ENCODE assay signal across 8 mouse cellular contexts in genomic region chr8:3630647-3631477, GRCm38 (mm10). TPM values are rescaled to one million over a fixed set of nuclear protein-coding genes. Genes with fewer than 3 reads are reported as not detected.
DNase-seq lines count a peak whose midpoint lies in the region; ATAC-seq lines count a peak whose summit lies in the region.

TSS of gene Stxbp2 (plus strand) at chr8:3630955.

- intact Hi-C loops in left cerebral cortex, postnatal 4 days (cut with DNase I) = no loop called here

- H3K27ac ChIP-seq in forebrain, embryonic 16.5 days (ENCODE audit: low read length) = no peak within 1 kb of the TSS
- H3K27ac ChIP-seq in intestine, embryonic 16.5 days (ENCODE audit: low read length) = peak within 1 kb of the TSS; percentile 20; the same call in 1 of the 2 replicates
- H3K27ac ChIP-seq in midbrain, embryonic 10.5 days (replicated peaks) = peak within 1 kb of the TSS; percentile 77

- WGBS in forebrain, embryonic 16.5 days = 5% methylated on average over 47 of the region's 47 CpGs
- WGBS in intestine, embryonic 16.5 days = 6% methylated on average over 47 of the region's 47 CpGs
- WGBS in midbrain, embryonic 10.5 days = 6% methylated on average over 47 of the region's 47 CpGs

- peak within 1 kb of the TSS; percentile 54 for H3K4me3 ChIP-seq in forebrain, embryonic 16.5 days (replicated peaks; ENCODE audit: low read length)
- H3K4me3 ChIP-seq in intestine, embryonic 16.5 days (ENCODE audit: low read length) = peak within 1 kb of the TSS; percentile 61
- peak within 1 kb of the TSS; percentile 67 for H3K4me3 ChIP-seq in midbrain, embryonic 10.5 days

- ATAC-seq in forebrain, embryonic 16.5 days = peak; percentile 87
- peak; percentile 94 for ATAC-seq in intestine, embryonic 16.5 days

- peaks cover 7% of the 10 kb centered on the region; the same call in 1 of the 2 replicates for H3K4me1 ChIP-seq in forebrain, embryonic 16.5 days (replicated peaks; ENCODE audit: control insufficient read depth, insufficient read depth, low read length)
- no peaks in the 10 kb centered on the region; the same call in 1 of the 2 replicates for H3K4me1 ChIP-seq in intestine, embryonic 16.5 days (ENCODE audit: control insufficient read depth, insufficient read depth, low read length)
- peaks cover 13% of the 10 kb centered on the region for H3K4me1 ChIP-seq in midbrain, embryonic 10.5 days

- peak; percentile 90 for DNase-seq in ZHBTc4 (ENCODE audit: low read depth, low spot score)
- DNase-seq in cerebellum, adult 18-20 months = peak; percentile 85 to 86
- DNase-seq in left cerebral cortex, postnatal 4 days = peak; percentile 30
- DNase-seq in midbrain, embryonic 10.5 days (ENCODE audit: low spot score) = peak; percentile 48
- DNase-seq in right cerebral cortex, postnatal 4 days = peak; percentile 70
- no peak for DNase-seq in gastrocnemius, postnatal 4 days (ENCODE audit: low spot score in 2 of 2)

- 0 out of 2 replicates have a peak, but pooled peaks cover 2% of the 10 kb centered on the region for H3K27me3 ChIP-seq in forebrain, embryonic 16.5 days (replicated peaks; ENCODE audit: control insufficient read depth, insufficient read depth, low read length)
- no peaks in the 10 kb centered on the region for H3K27me3 ChIP-seq in intestine, embryonic 16.5 days (replicated peaks; ENCODE audit: control insufficient read depth, insufficient read depth, low read length)
- H3K27me3 ChIP-seq in midbrain, embryonic 10.5 days (ENCODE audit: low read depth, poor library complexity, severe bottlenecking) = peaks cover 17% of the 10 kb centered on the region

- H3K4me2 ChIP-seq in forebrain, embryonic 16.5 days (ENCODE audit: low read length) = peak within 1 kb of the TSS; percentile 63
- H3K4me2 ChIP-seq in intestine, embryonic 16.5 days (ENCODE audit: low read depth, low read length) = peak within 1 kb of the TSS; percentile 59

- peak within 1 kb of the TSS; percentile 56 for H3K9ac ChIP-seq in forebrain, embryonic 16.5 days (replicated peaks; ENCODE audit: low read depth, low read length)
- peak within 1 kb of the TSS; percentile 76 for H3K9ac ChIP-seq in intestine, embryonic 16.5 days (ENCODE audit: low read depth, low read length)

- no peaks in the 10 kb centered on the region for H3K9me3 ChIP-seq in forebrain, embryonic 16.5 days (ENCODE audit: control insufficient read depth, low read length)
- no peaks in the 10 kb centered on the region for H3K9me3 ChIP-seq in intestine, embryonic 16.5 days (ENCODE audit: control insufficient read depth, low read length)
- no peaks in the 10 kb centered on the region for H3K9me3 ChIP-seq in midbrain, embryonic 10.5 days (replicated peaks)

- no peaks in the 10 kb centered on the region for H3K36me3 ChIP-seq in forebrain, embryonic 16.5 days (ENCODE audit: control insufficient read depth, insufficient read depth)
- no peaks in the 10 kb centered on the region for H3K36me3 ChIP-seq in intestine, embryonic 16.5 days (ENCODE audit: control insufficient read depth, insufficient read depth, low read length)
- peaks cover 1% of the 10 kb centered on the region; the same call in 1 of the 2 replicates for H3K36me3 ChIP-seq in midbrain, embryonic 10.5 days

RNA-seq across cellular contexts. Expression of gene Stxbp2, which starts in this region (rescaled TPM):
- 49.6 and 85.0 TPM in 2 replicates for polyA plus RNA-seq in forebrain, embryonic 16.5 days (2015; fragmentation: Nextera tagmentation; extraction: Ambion mirVana)
- 161 and 169 TPM in 2 replicates for polyA plus RNA-seq in intestine, embryonic 16.5 days (2015; fragmentation: Nextera tagmentation; extraction: Ambion mirVana)
- total RNA-seq in left cerebral cortex, postnatal 4 days (2021) = 10 to 100 TPM; 73.8 to 78.1 TPM
- polyA plus RNA-seq in midbrain, embryonic 10.5 days (2016; fragmentation: Nextera tagmentation; extraction: Ambion mirVana) = 30.3 and 35.4 TPM in 2 replicates
- total RNA-seq in gastrocnemius, postnatal 4 days (2021) = 1 to 10 TPM; 3.1 to 7.2 TPM

Comparison
In these comparisons a context has a peak if more than half of its experiments do, and no peak if none do; other contexts are left out.
1. RNA of gene Stxbp2 (total RNA-seq): 73.8 to 78.1 TPM in left cerebral cortex, postnatal 4 days; 3.1 to 7.2 TPM in gastrocnemius, postnatal 4 days; every median in the first group is over 4 times any median in the second.
2. DNase-seq: peak in ZHBTc4 (single experiment), cerebellum, adult 18-20 months (2 of 2), left cerebral cortex, postnatal 4 days (single experiment), midbrain, embryonic 10.5 days (single experiment) and right cerebral cortex, postnatal 4 days (single experiment); none in gastrocnemius, postnatal 4 days (0 of 2).
3. Peak in every context shown above with its lines, with median percentiles within 50 percentile points of each other: H3K4me3 ChIP-seq.